Mouse (Mus musculus): ENCODE data around the gene Nudt13. TPM values are rescaled to one million over a fixed set of nuclear protein-coding genes. Genes with fewer than 3 reads are reported as not detected.
"Not testable (repeated sequence)": the region's sequence is repeated elsewhere in the genome, so short reads cannot be mapped to it uniquely, and the experiment has no call there.

Gene Nudt13
- polyA plus RNA-seq, 1 experiment from 2014 or later: 16.4 TPM

- no peak for ATAC-seq (ENCODE audit: insufficient number of reproducible peaks, low FRiP score)
- Histone ChIP-seq H3K9me3 (replicated peaks) (no peaks in the 10 kb centered on the region), H3K4me3 (no peak overlapping the region), H3K27me3 (replicated peaks) (no peaks in the 10 kb centered on the region), H3K4me2 (no peak overlapping the region), H3K9ac (no peak overlapping the region), H3K36me3 (no peaks in the 10 kb centered on the region), H3K4me1 (replicated peaks) (peaks cover 5% of the 10 kb centered on the region; the same call in 1 of the 2 replicates), H3K27ac (ENCODE audit: poor library complexity, severe bottlenecking) (no peak overlapping the region)
- 67% methylated on average over 4 of the region's 4 CpGs for WGBS
These were observed 3.1 kb upstream of the Nudt13 start for GRCm38 (mm10) chr14:20291391-20291790.

DNA sequence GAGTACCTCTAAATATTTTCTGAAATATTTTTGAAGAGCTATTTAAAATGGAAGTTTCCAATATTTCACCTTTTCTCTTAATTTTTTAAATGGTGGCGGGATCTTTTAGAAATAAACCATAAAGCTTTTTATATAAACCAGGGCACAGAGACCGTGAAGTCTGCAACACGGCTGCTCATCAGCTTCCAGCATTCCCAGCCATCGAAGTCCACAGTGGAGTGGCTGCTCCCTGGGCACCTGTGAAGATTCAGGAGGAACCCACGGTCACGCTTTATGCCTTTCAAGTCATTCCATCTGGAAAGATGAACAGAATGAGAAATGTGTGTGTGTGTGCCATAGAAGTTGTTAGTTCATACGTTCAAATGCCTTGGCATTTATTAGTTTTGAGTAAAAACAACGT is 450 bp downstream of the Nudt13 start:
- Histone ChIP-seq H3K27ac (ENCODE audit: poor library complexity, severe bottlenecking) (no peak overlapping the region), H3K4me1 (replicated peaks) (peaks cover 5% of the 10 kb centered on the region; the same call in 1 of the 2 replicates), H3K9me3 (replicated peaks) (no peaks in the 10 kb centered on the region), H3K9ac (peak overlapping the region; percentile 74), H3K4me3 (peak overlapping the region; percentile 65), H3K36me3 (no peaks in the 10 kb centered on the region), H3K4me2 (peak overlapping the region; percentile 70), H3K27me3 (replicated peaks) (no peaks in the 10 kb centered on the region)
- ATAC-seq (ENCODE audit: insufficient number of reproducible peaks, low FRiP score): no peak
- WGBS: 47% methylated on average over 8 of the region's 8 CpGs

- peaks cover 3% of the 10 kb centered on the region; the same call in 1 of the 2 replicates for H3K36me3 ChIP-seq
- no peaks in the 10 kb centered on the region for H3K9me3 ChIP-seq (replicated peaks)
- peaks cover 5% of the 10 kb centered on the region; the same call in 1 of the 2 replicates for H3K4me1 ChIP-seq (replicated peaks)
- no peak overlapping the region for H3K4me3 ChIP-seq
- no peak overlapping the region for H3K9ac ChIP-seq
- H3K27me3 ChIP-seq (replicated peaks): no peaks in the 10 kb centered on the region
- H3K4me2 ChIP-seq: no peak overlapping the region
- H3K27ac ChIP-seq (ENCODE audit: poor library complexity, severe bottlenecking): no peak overlapping the region
- WGBS: 84% methylated on average over 3 of the region's 3 CpGs
- no peak for ATAC-seq (ENCODE audit: insufficient number of reproducible peaks, low FRiP score)
These were observed 3.1 kb downstream of the Nudt13 start for GRCm38 (mm10) chr14:20297616-20298015.

GRCm38 (mm10) chr14:20298131-20298530 is 3.6 kb downstream of the Nudt13 start:
- no peak overlapping the region for H3K4me2 ChIP-seq
- H3K27ac ChIP-seq (ENCODE audit: poor library complexity, severe bottlenecking): no peak overlapping the region
- H3K9me3 ChIP-seq (replicated peaks): no peaks in the 10 kb centered on the region
- H3K36me3 ChIP-seq: peaks cover 3% of the 10 kb centered on the region; the same call in 1 of the 2 replicates
- no peak for ATAC-seq (ENCODE audit: insufficient number of reproducible peaks, low FRiP score)
- no peaks in the 10 kb centered on the region for H3K27me3 ChIP-seq (replicated peaks)
- H3K4me3 ChIP-seq: no peak overlapping the region
- WGBS: 82% methylated on average over 3 of the region's 3 CpGs
- peaks cover 5% of the 10 kb centered on the region; the same call in 1 of the 2 replicates for H3K4me1 ChIP-seq (replicated peaks)
- H3K9ac ChIP-seq: no peak overlapping the region

DNA sequence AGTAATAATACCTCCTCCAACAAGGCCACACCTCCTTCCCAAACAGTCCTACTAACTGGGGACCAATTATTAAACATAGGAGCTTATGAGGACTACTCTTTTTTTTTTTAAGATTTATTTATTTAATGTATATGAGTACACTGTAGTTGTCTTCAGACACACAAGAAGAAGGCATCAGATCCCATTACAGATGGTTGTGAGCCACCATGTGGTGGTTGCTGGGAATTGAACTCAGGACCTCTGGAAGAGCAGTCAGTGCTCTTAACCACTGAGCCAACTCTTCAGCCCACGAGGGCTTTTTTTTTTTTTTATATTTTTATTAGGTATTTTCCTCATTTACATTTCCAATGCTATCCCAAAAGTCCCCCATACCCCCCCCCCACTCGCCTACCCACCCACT is 10.6 kb downstream of the Nudt13 start:
- H3K4me3 ChIP-seq; H3K4me1 ChIP-seq (replicated peaks); H3K9ac ChIP-seq; H3K4me2 ChIP-seq; H3K27me3 ChIP-seq (replicated peaks); H3K27ac ChIP-seq (ENCODE audit: poor library complexity, severe bottlenecking); ATAC-seq (ENCODE audit: insufficient number of reproducible peaks, low FRiP score); H3K9me3 ChIP-seq (replicated peaks): not testable (repeated sequence)
- WGBS: 75% methylated on average over 2 of the region's 2 CpGs
- H3K36me3 ChIP-seq: peaks cover 36% of the 10 kb centered on the region

GRCm38 (mm10) chr14:20315137-20315536 is 20.6 kb downstream of the Nudt13 start:
- WGBS: 76% methylated on average over 1 of the region's 1 CpGs
- Histone ChIP-seq H3K27ac (ENCODE audit: poor library complexity, severe bottlenecking) (no peak overlapping the region), H3K4me3 (no peak overlapping the region), H3K27me3 (replicated peaks) (no peaks in the 10 kb centered on the region), H3K4me2 (no peak overlapping the region), H3K9ac (no peak overlapping the region), H3K9me3 (replicated peaks) (no peaks in the 10 kb centered on the region), H3K36me3 (peaks cover 55% of the 10 kb centered on the region), H3K4me1 (replicated peaks) (no peaks in the 10 kb centered on the region)
- no peak for ATAC-seq (ENCODE audit: insufficient number of reproducible peaks, low FRiP score)

DNA sequence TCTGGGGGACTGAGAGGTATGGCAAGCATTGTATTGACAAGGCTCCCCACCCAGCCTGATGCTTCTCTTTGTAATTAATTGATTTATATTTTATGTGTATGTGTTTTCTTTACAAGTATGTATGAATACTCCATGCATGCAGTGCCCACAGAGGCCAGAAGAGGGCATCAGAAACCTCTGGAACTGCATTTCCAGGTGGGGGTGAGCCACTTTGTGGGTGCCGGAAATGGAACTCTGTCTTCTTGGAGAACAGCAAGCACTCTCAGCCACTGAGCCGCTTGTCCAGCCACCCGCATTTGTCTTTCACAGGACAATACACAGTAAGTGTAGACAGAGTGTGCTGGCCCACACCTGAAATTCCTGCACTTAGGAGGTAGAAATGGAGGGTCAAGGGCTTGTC is 24.9 kb downstream of the Nudt13 start:
- H3K4me1 ChIP-seq (replicated peaks): no peaks in the 10 kb centered on the region
- H3K9me3 ChIP-seq (replicated peaks): no peaks in the 10 kb centered on the region
- no peak overlapping the region for H3K4me2 ChIP-seq
- H3K27ac ChIP-seq (ENCODE audit: poor library complexity, severe bottlenecking): no peak overlapping the region
- no peak for ATAC-seq (ENCODE audit: insufficient number of reproducible peaks, low FRiP score)
- 83% methylated on average over 3 of the region's 3 CpGs for WGBS
- H3K27me3 ChIP-seq (replicated peaks): no peaks in the 10 kb centered on the region
- no peak overlapping the region for H3K9ac ChIP-seq
- H3K36me3 ChIP-seq: peaks cover 60% of the 10 kb centered on the region
- no peak overlapping the region for H3K4me3 ChIP-seq

GRCm38 (mm10) chr14:20324196-20324595 is 29.7 kb downstream of the Nudt13 start:
- 92% methylated on average over 9 of the region's 9 CpGs for WGBS
- Histone ChIP-seq H3K27ac (ENCODE audit: poor library complexity, severe bottlenecking) (no peak overlapping the region), H3K4me3 (no peak overlapping the region), H3K4me2 (no peak overlapping the region), H3K9me3 (replicated peaks) (no peaks in the 10 kb centered on the region), H3K27me3 (replicated peaks) (no peaks in the 10 kb centered on the region), H3K36me3 (peaks cover 73% of the 10 kb centered on the region), H3K9ac (no peak overlapping the region), H3K4me1 (replicated peaks) (no peaks in the 10 kb centered on the region)
- ATAC-seq (ENCODE audit: insufficient number of reproducible peaks, low FRiP score): no peak

- H3K36me3 ChIP-seq: peaks cover 75% of the 10 kb centered on the region
- no peaks in the 10 kb centered on the region for H3K4me1 ChIP-seq (replicated peaks)
- H3K27me3 ChIP-seq (replicated peaks): no peaks in the 10 kb centered on the region
- H3K4me3 ChIP-seq: no peak overlapping the region
- H3K9ac ChIP-seq: no peak overlapping the region
- no peak for ATAC-seq (ENCODE audit: insufficient number of reproducible peaks, low FRiP score)
- H3K27ac ChIP-seq (ENCODE audit: poor library complexity, severe bottlenecking): no peak overlapping the region
- 80% methylated on average over 9 of the region's 9 CpGs for WGBS
- H3K9me3 ChIP-seq (replicated peaks): no peaks in the 10 kb centered on the region
- no peak overlapping the region for H3K4me2 ChIP-seq
These were observed 34.0 kb downstream of the Nudt13 start for GRCm38 (mm10) chr14:20328474-20328873.

- H3K9me3 ChIP-seq (replicated peaks): no peaks in the 10 kb centered on the region
- no peak overlapping the region for H3K4me2 ChIP-seq
- H3K9ac ChIP-seq: no peak overlapping the region
- H3K36me3 ChIP-seq: peaks cover 76% of the 10 kb centered on the region
- H3K4me3 ChIP-seq: no peak overlapping the region
- no peaks in the 10 kb centered on the region for H3K4me1 ChIP-seq (replicated peaks)
- 87% methylated on average over 4 of the region's 4 CpGs for WGBS
- H3K27ac ChIP-seq (ENCODE audit: poor library complexity, severe bottlenecking): no peak overlapping the region
- ATAC-seq (ENCODE audit: insufficient number of reproducible peaks, low FRiP score): no peak
- H3K27me3 ChIP-seq (replicated peaks): no peaks in the 10 kb centered on the region
These were observed 36.8 kb downstream of the Nudt13 start for GRCm38 (mm10) chr14:20331316-20331715.

GRCm38 (mm10) chr14:20339415-20339814 is 44.9 kb downstream of the Nudt13 start:
- peaks cover 61% of the 10 kb centered on the region for H3K36me3 ChIP-seq
- WGBS: 97% methylated on average over 5 of the region's 5 CpGs
- ATAC-seq (ENCODE audit: insufficient number of reproducible peaks, low FRiP score): no peak

GRCm38 (mm10) chr14:20340149-20340548 is 45.7 kb downstream of the Nudt13 start:
- Histone ChIP-seq H3K36me3 (peaks cover 61% of the 10 kb centered on the region), H3K4me3 (no peak overlapping the region), H3K27ac (ENCODE audit: poor library complexity, severe bottlenecking) (no peak overlapping the region), H3K9ac (no peak overlapping the region), H3K9me3 (replicated peaks) (0 out of 2 replicates have a peak, but pooled peaks cover 3% of the 10 kb centered on the region), H3K27me3 (replicated peaks) (no peaks in the 10 kb centered on the region), H3K4me2 (no peak overlapping the region), H3K4me1 (replicated peaks) (no peaks in the 10 kb centered on the region)
- no peak for ATAC-seq (ENCODE audit: insufficient number of reproducible peaks, low FRiP score)
- WGBS: 83% methylated on average over 8 of the region's 8 CpGs

More at GRCm38 (mm10) chr14:20339415-20339814, 44.9 kb downstream of the Nudt13 start:
- Histone ChIP-seq H3K4me3 (no peak overlapping the region), H3K9ac (no peak overlapping the region), H3K4me1 (replicated peaks) (no peaks in the 10 kb centered on the region), H3K27me3 (replicated peaks) (no peaks in the 10 kb centered on the region), H3K9me3 (replicated peaks) (0 out of 2 replicates have a peak, but pooled peaks cover 3% of the 10 kb centered on the region), H3K27ac (ENCODE audit: poor library complexity, severe bottlenecking) (no peak overlapping the region), H3K4me2 (no peak overlapping the region)

Data from heart, embryonic 12.5 days (tissue).